Mouse (Mus musculus): ENCODE data around the gene Lgals7.

DNA sequence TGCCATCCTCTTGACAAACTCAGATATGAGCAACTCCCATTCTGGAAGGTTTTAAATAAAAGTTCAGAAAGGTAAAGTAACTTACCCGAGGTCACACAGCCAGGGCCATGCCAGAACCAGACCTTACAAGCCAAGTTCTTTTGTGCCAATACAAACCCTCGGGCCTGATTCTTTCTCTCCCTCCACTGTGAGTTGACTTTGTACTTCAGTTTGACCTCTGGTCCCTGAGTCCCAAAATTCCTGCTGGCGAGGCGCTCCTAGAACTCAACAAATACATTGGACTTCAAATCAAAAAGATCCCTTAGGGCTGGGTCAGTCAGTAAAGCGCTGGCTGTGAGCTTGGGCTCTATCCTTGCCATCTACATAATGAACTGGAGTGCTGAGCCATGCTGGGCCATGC is 26.7 kb upstream of the Lgals7 start:
- TF ChIP-seq CTCF (IDR thresholded peaks at IDR 0.05; ENCODE audit: low read depth, low read length) (no peak), POLR2A (IDR thresholded peaks at IDR 0.05; ENCODE audit: borderline replicate concordance, low read depth, low read length) (no peak)
